Mouse (Mus musculus) bone marrow macrophage, adult 2 months (primary cell): ENCODE data around the gene Ptch1. TPM values are rescaled to one million over a fixed set of nuclear protein-coding genes. Genes with fewer than 3 reads are reported as not detected.

Experiments
- H3K27ac ChIP-seq: 2 replicates; pipeline ENCODE4 v1.5.1; 2012; ENCODE audit warnings: low read depth, low read length; ENCODE audit not compliant: insufficient read depth
- H3K4me1 ChIP-seq: 2 replicates; pipeline ENCODE4 v1.6.1; 2012; ENCODE audit warnings: low read length; ENCODE audit not compliant: control insufficient read depth, insufficient read depth
- H3K4me3 ChIP-seq: 2 replicates; pipeline ENCODE4 v1.5.1; 2012; ENCODE audit warnings: mild to moderate bottlenecking, low read length, moderate library complexity; ENCODE audit not compliant: insufficient read depth
- CTCF ChIP-seq: IDR thresholded peaks from 2 replicates; pipeline ENCODE4 v1.5.1; 2012; ENCODE audit warnings: low read depth, mild to moderate bottlenecking, low read length, moderate library complexity
- POLR2A ChIP-seq: IDR thresholded peaks from 2 replicates; pipeline ENCODE4 v1.6.1; 2012; ENCODE audit warnings: mild to moderate bottlenecking, low read depth, low read length, borderline replicate concordance
- polyA plus RNA-seq: library from polyadenylated mRNA; stranded (reverse); fragments of >200 nt; gene quantifications from 2 replicates; pipeline ENCODE4 v1.2.4, GENCODE M21; 2012; ENCODE audit not compliant: missing spikeins, insufficient read depth, insufficient read length

Gene Ptch1
- polyA plus RNA-seq, 1 experiment, result 2.5 TPM

DNA sequence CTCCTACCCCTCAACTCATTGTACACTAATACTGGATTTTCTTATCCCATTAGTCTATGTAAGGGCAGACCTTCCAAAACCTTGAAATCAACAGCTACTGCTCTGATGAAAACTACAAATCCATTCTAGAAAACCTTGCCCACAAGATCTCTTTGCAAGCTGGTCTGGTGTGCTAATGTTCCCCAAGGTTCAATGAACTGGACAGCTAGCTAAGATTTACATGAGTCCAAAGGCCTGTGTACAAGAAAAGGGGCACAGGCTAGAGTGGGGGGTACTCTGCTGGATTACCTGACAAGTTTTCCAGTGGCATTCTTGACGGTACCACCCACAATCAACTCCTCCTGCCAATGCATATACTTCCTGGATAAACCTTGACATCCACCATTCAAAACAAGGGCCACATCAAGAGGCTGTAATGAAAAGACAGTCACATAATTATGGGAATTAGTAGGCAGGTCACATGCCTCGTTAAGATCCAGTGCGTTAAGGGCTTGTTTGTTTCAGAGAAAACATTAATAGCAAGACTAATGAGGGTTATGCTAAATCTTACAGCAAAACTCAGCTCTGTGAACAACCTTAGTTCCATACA is 30.5 kb downstream of the Ptch1 start:
- TF ChIP-seq CTCF (no peak), POLR2A (no peak)
- H3K4me3 ChIP-seq, result no peak overlapping the region

GRCm38 (mm10) chr13:63541510-63541909 is 31.9 kb downstream of the Ptch1 start:
- no peaks in the 10 kb centered on the region for H3K4me1 ChIP-seq
- no peak overlapping the region for H3K4me3 ChIP-seq
- H3K27ac ChIP-seq, result no peak overlapping the region
- TF ChIP-seq CTCF (no peak), POLR2A (no peak)

More for the DNA sequence above, 30.5 kb downstream of the Ptch1 start:
- Histone ChIP-seq H3K27ac (no peak overlapping the region), H3K4me1 (no peaks in the 10 kb centered on the region)

GRCm38 (mm10) chr13:63540584-63540983 is 32.8 kb downstream of the Ptch1 start:
- H3K27ac ChIP-seq, result no peak overlapping the region
- no peak overlapping the region for H3K4me3 ChIP-seq
- TF ChIP-seq POLR2A, result no peak
- no peak for TF ChIP-seq CTCF
- H3K4me1 ChIP-seq, result no peaks in the 10 kb centered on the region

- Histone ChIP-seq H3K4me3 (no peak overlapping the region), H3K27ac (no peak overlapping the region), H3K4me1 (no peaks in the 10 kb centered on the region)
- TF ChIP-seq POLR2A, result no peak
- TF ChIP-seq CTCF, result no peak
Measured at GRCm38 (mm10) chr13:63534981-63535380, 38.4 kb downstream of the Ptch1 start.

GRCm38 (mm10) chr13:63530857-63531256 is 42.5 kb downstream of the Ptch1 start:
- Histone ChIP-seq H3K4me1 (peaks cover 16% of the 10 kb centered on the region), H3K27ac (no peak overlapping the region), H3K4me3 (no peak overlapping the region)
- TF ChIP-seq CTCF, result no peak
- no peak for TF ChIP-seq POLR2A

- H3K4me1 ChIP-seq, result peaks cover 16% of the 10 kb centered on the region
- no peak for TF ChIP-seq CTCF
- TF ChIP-seq POLR2A, result no peak
- no peak overlapping the region for H3K27ac ChIP-seq
- H3K4me3 ChIP-seq, result no peak overlapping the region
Measured at GRCm38 (mm10) chr13:63530371-63530764, 43.0 kb downstream of the Ptch1 start.

GRCm38 (mm10) chr13:63529602-63530370 is 43.6 kb downstream of the Ptch1 start:
- Histone ChIP-seq H3K27ac (no peak overlapping the region), H3K4me1 (peaks cover 16% of the 10 kb centered on the region), H3K4me3 (no peak overlapping the region)
- TF ChIP-seq POLR2A (no peak), CTCF (no peak)

GRCm38 (mm10) chr13:63528852-63529251 is 44.5 kb downstream of the Ptch1 start:
- no peak overlapping the region for H3K27ac ChIP-seq
- no peak overlapping the region for H3K4me3 ChIP-seq
- TF ChIP-seq POLR2A, result no peak
- TF ChIP-seq CTCF, result no peak
- H3K4me1 ChIP-seq, result peaks cover 16% of the 10 kb centered on the region

DNA sequence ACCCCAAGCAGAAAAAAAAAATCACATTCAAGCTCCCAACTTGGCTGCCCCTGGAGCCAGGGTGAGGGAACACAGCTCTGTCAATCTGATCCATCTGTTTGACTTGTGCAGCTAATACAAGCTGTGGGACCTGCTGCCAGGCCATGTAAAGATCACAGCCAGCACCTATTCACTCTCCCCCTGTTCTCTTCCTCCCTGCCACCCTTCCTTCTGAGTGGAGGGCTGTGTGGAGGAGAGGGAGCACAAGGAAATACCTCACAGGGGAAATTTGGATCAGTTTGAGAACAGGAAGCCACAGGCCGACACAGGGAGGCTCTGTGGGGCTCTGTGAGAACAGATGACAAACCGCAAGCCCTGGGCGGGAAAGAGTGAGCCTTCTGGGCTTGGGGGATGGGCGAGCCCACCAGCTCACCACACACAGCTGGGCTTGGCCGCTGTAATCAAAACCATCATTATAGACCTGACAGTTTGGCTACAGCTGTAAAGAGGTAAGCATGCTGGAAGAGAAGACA is 45.2 kb downstream of the Ptch1 start:
- no peak for TF ChIP-seq CTCF
- TF ChIP-seq POLR2A, result no peak
- Histone ChIP-seq H3K27ac (no peak overlapping the region), H3K4me3 (no peak overlapping the region), H3K4me1 (peaks cover 16% of the 10 kb centered on the region)

DNA sequence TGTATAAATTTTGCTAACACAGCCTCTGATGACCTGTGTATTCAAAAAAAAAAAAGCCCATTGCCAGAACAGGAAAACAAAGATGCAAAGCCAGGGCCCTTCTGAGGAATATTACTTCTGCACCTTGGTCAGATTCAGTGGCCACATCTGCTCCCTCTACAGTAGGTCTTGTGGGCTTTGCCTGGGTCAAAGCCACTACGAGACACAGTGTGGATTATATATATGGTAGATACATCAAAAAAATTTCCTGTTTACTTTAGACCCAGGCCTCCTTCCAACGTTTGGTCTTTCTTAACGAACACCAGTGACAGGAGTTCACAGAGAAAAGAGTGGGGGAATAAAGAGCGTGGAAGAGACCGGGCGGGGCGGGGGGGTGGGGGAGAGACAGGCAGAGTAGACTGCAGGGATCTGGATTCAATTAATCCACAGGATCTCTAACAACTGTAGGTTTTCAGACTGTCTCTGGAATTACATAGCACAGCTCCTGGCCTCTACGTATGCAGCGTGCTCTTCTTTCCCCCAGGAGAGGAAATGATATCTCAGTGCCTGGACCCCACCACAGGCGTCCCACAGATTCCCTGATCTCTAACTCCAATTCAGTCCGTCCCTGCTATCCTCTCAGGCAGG is 47.7 kb downstream of the Ptch1 start:
- Histone ChIP-seq H3K4me1 (peaks cover 16% of the 10 kb centered on the region), H3K4me3 (no peak overlapping the region), H3K27ac (no peak overlapping the region)
- TF ChIP-seq POLR2A (no peak), CTCF (no peak)
